14 mouse cellular contexts compared by ENCODE assay signal in the genomic region with DNA sequence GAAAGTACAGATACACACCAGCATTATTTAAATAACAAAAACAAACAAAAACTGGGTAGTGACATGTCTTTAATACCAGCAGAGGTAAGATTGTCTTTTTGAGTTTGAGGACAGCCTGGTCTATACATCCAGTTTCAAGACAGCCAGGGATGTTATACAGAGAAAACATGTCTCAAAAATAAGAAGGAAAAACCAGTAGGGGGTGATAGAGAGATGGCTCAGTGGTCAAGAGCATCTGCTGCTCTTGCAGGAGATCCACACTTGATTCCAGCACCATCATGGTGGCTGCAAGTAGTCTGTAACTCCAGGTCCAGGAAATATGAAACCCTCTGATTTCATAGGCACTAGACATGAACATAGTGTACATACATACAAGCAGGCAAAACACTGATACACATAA. TPM values are rescaled to one million over a fixed set of nuclear protein-coding genes. Genes with fewer than 3 reads are reported as not detected.
DNase-seq lines count a peak whose midpoint lies in the region; ATAC-seq and TF ChIP-seq lines count a peak whose summit lies in the region.
"Had no signal": no experiment of that assay in that cellular context is flagged by ENCODE, and none has a peak within 500 bp of the region (broad histone marks: within the 10 kb centered on the region; RNA-seq: fewer than 3 reads in every experiment).

No protein-coding gene starts in this region.

- ATAC-seq in heart, embryonic 12.5 days (ENCODE audit: insufficient number of reproducible peaks, low FRiP score) = no peak
- ATAC-seq in hindbrain, embryonic 14.5 days (ENCODE audit: low FRiP score) = no peak
- ATAC-seq: midbrain, embryonic 13.5 days had no signal

- intact Hi-C loops in heart, adult 2 months (cut with DNase I) = no loop called here

- no peak overlapping the region for H3K4me2 ChIP-seq in heart, embryonic 12.5 days
- no peak overlapping the region for H3K4me2 ChIP-seq in hindbrain, embryonic 14.5 days (replicated peaks)
- H3K4me2 ChIP-seq: midbrain, embryonic 13.5 days had no signal

- H3K9me3 ChIP-seq in heart, embryonic 12.5 days (replicated peaks) = no peaks in the 10 kb centered on the region
- H3K9me3 ChIP-seq in hindbrain, embryonic 14.5 days (ENCODE audit: control insufficient read depth, low read length) = no peaks in the 10 kb centered on the region
- H3K9me3 ChIP-seq: forebrain, embryonic 10.5 days; midbrain, embryonic 13.5 days had no signal

- peak; percentile 60 for TF ChIP-seq CTCF in heart, adult 2 months (IDR thresholded peaks at IDR 0.05)
- TF ChIP-seq CTCF in cortical plate, adult 2 months (IDR thresholded peaks at IDR 0.05; ENCODE audit: extremely low read depth, insufficient read depth, low read length) = 0 out of 2 replicates have a peak, but pooled peaks have one; percentile 1

- no peak overlapping the region for H3K9ac ChIP-seq in heart, adult 2 months (ENCODE audit: low read depth, low read length)
- H3K9ac ChIP-seq in heart, embryonic 12.5 days = no peak overlapping the region
- H3K9ac ChIP-seq in hindbrain, embryonic 14.5 days = no peak overlapping the region
- H3K9ac ChIP-seq: midbrain, embryonic 13.5 days had no signal

- no peak for TF ChIP-seq POLR2A in heart, adult 2 months (IDR thresholded peaks at IDR 0.05; ENCODE audit: insufficient read depth, low read depth, low read length)
- no peak for TF ChIP-seq POLR2A in cortical plate, adult 2 months (IDR thresholded peaks at IDR 0.05; ENCODE audit: extremely low read depth, insufficient read depth, low read length)

- no peaks in the 10 kb centered on the region for H3K79me2 ChIP-seq in heart, adult 2 months (replicated peaks; ENCODE audit: control insufficient read depth, insufficient read depth, low read length)

- H3K36me3 ChIP-seq in heart, adult 2 months (ENCODE audit: control insufficient read depth, insufficient read depth, low read length) = no peaks in the 10 kb centered on the region
- H3K36me3 ChIP-seq in heart, embryonic 12.5 days = peaks cover 32% of the 10 kb centered on the region
- H3K36me3 ChIP-seq in hindbrain, embryonic 14.5 days (replicated peaks; ENCODE audit: control insufficient read depth, insufficient read depth) = peaks cover 51% of the 10 kb centered on the region

- H3K4me3 ChIP-seq in heart, adult 2 months = no peak overlapping the region
- H3K4me3 ChIP-seq in heart, embryonic 12.5 days = no peak overlapping the region
- no peak overlapping the region for H3K4me3 ChIP-seq in cortical plate, adult 2 months (ENCODE audit: insufficient read depth, low read length)
- H3K4me3 ChIP-seq in hindbrain, embryonic 14.5 days (replicated peaks; ENCODE audit: low read length) = no peak overlapping the region
- H3K4me3 ChIP-seq: forebrain, embryonic 10.5 days; midbrain, embryonic 13.5 days had no signal

- H3K4me1 ChIP-seq in heart, adult 2 months (ENCODE audit: control insufficient read depth, insufficient read depth, low read length) = no peaks in the 10 kb centered on the region
- no peaks in the 10 kb centered on the region for H3K4me1 ChIP-seq in heart, embryonic 12.5 days (replicated peaks)
- H3K4me1 ChIP-seq in cortical plate, adult 2 months (ENCODE audit: control insufficient read depth, insufficient read depth, low read length) = no peaks in the 10 kb centered on the region
- no peaks in the 10 kb centered on the region for H3K4me1 ChIP-seq in hindbrain, embryonic 14.5 days (replicated peaks; ENCODE audit: control insufficient read depth, insufficient read depth, low read length)
- H3K4me1 ChIP-seq: forebrain, embryonic 10.5 days; midbrain, embryonic 13.5 days had no signal

- H3K27me3 ChIP-seq in heart, adult 2 months (ENCODE audit: control insufficient read depth, insufficient read depth, low read length) = no peaks in the 10 kb centered on the region
- no peaks in the 10 kb centered on the region for H3K27me3 ChIP-seq in heart, embryonic 12.5 days (replicated peaks)
- no peaks in the 10 kb centered on the region for H3K27me3 ChIP-seq in hindbrain, embryonic 14.5 days (ENCODE audit: control insufficient read depth, insufficient read depth, low read length)
- H3K27me3 ChIP-seq: midbrain, embryonic 13.5 days had no signal

- no peak for TF ChIP-seq EP300 in heart, adult 2 months (IDR thresholded peaks at IDR 0.05; ENCODE audit: insufficient read depth, low read depth, low read length)

- no peak overlapping the region for H3K27ac ChIP-seq in heart, adult 2 months
- H3K27ac ChIP-seq in heart, embryonic 12.5 days (ENCODE audit: poor library complexity, severe bottlenecking) = no peak overlapping the region
- H3K27ac ChIP-seq in cortical plate, adult 2 months (ENCODE audit: insufficient read depth, low read length) = no peak overlapping the region
- H3K27ac ChIP-seq in hindbrain, embryonic 14.5 days = no peak overlapping the region
- H3K27ac ChIP-seq: forebrain, embryonic 10.5 days; midbrain, embryonic 13.5 days had no signal

- DNase-seq in heart, adult 2 months = no peak
- DNase-seq in thymus, postnatal 0 days (ENCODE audit: low spot score) = peak; percentile 29
- no peak for DNase-seq in thymus, adult 18-20 months
- no peak for DNase-seq in right cerebral cortex, postnatal 36 days (ENCODE audit: low spot score in 2 of 2)
- no peak for DNase-seq in hindbrain, embryonic 14.5 days (ENCODE audit: low spot score)
- DNase-seq in right cerebral cortex, adult 2 months (ENCODE audit: low spot score in 2 of 2) = no peak
- DNase-seq: cerebellum, adult 11 months had no signal

RNA-seq across cellular contexts. Expression of a gene that starts 39.7 kb away (rescaled TPM):
- total RNA-seq in heart, adult 2 months (2021) = 10 to 100 TPM; 31.9 to 32.9 TPM
- polyA plus RNA-seq in heart, adult 2 months (2012; rRNA removed) = 9.9 and 15.6 TPM in 2 replicates
- polyA plus RNA-seq in heart, embryonic 12.5 days (2016; fragmentation: Nextera tagmentation; extraction: Ambion mirVana) = 35.8 and 38.1 TPM in 2 replicates
- 21.1 and 24.3 TPM in 2 replicates for polyA plus RNA-seq in thymus, postnatal 0 days (2015; fragmentation: Nextera tagmentation; extraction: Ambion mirVana)
- polyA plus RNA-seq in cortical plate, adult 2 months (2012; rRNA removed) = 16.2 and 17.1 TPM in 2 replicates
- polyA plus RNA-seq in hindbrain, embryonic 14.5 days (2014; fragmentation: Nextera tagmentation; extraction: Ambion mirVana) = 24.4 and 25.8 TPM in 2 replicates

RNA-seq across cellular contexts. Expression of a gene that starts 39.7 kb away (rescaled TPM):
- total RNA-seq in heart, adult 2 months (2021) = 10 to 100 TPM; 59.7 to 65.4 TPM
- 111 and 124 TPM in 2 replicates for polyA plus RNA-seq in heart, adult 2 months (2012; rRNA removed)
- polyA plus RNA-seq in heart, embryonic 12.5 days (2016; fragmentation: Nextera tagmentation; extraction: Ambion mirVana) = 50.7 and 55.6 TPM in 2 replicates
- polyA plus RNA-seq in thymus, postnatal 0 days (2015; fragmentation: Nextera tagmentation; extraction: Ambion mirVana) = 54.3 and 59.6 TPM in 2 replicates
- polyA plus RNA-seq in cortical plate, adult 2 months (2012; rRNA removed) = 29.1 and 29.9 TPM in 2 replicates
- 63.9 and 65.0 TPM in 2 replicates for polyA plus RNA-seq in hindbrain, embryonic 14.5 days (2014; fragmentation: Nextera tagmentation; extraction: Ambion mirVana)

RNA-seq across cellular contexts. Expression of a gene that starts 53.7 kb away (rescaled TPM):
- not detected for total RNA-seq in heart, adult 2 months (2021)
- 0.21 TPM in 1 of 2 replicates, not detected in the other for polyA plus RNA-seq in heart, adult 2 months (2012; rRNA removed)
- polyA plus RNA-seq in heart, embryonic 12.5 days (2016; fragmentation: Nextera tagmentation; extraction: Ambion mirVana) = not detected in 2 replicates
- polyA plus RNA-seq in thymus, postnatal 0 days (2015; fragmentation: Nextera tagmentation; extraction: Ambion mirVana) = 0.13 and 0.23 TPM in 2 replicates
- 0.04 TPM in 1 of 2 replicates, not detected in the other for polyA plus RNA-seq in cortical plate, adult 2 months (2012; rRNA removed)
- polyA plus RNA-seq in hindbrain, embryonic 14.5 days (2014; fragmentation: Nextera tagmentation; extraction: Ambion mirVana) = 0.27 TPM in 1 of 2 replicates, not detected in the other
- total RNA-seq: heart, adult 8-10 months had no signal
- polyA plus RNA-seq: forebrain, embryonic 10.5 days; intestine, embryonic 14.5 days; midbrain, embryonic 13.5 days; stomach, embryonic 16.5 days had no signal
